Mouse (Mus musculus) olfactory bulb, adult 2 months (tissue): ENCODE data around the gene Crtac1. TPM values are rescaled to one million over a fixed set of nuclear protein-coding genes. Genes with fewer than 3 reads are reported as not detected.

ENCODE experiments used
- H3K27ac ChIP-seq: fragments of 200-500 bp; 2 replicates; pipeline ENCODE4 v1.5.1; 2012; ENCODE audit warnings: low read depth, low read length; ENCODE audit not compliant: insufficient read depth
- H3K4me1 ChIP-seq: fragments of 200-500 bp; 2 replicates; pipeline ENCODE4 v1.6.1; 2012; ENCODE audit warnings: low read length; ENCODE audit not compliant: control insufficient read depth, insufficient read depth
- H3K4me3 ChIP-seq: fragments of 200-500 bp; 2 replicates; pipeline ENCODE4 v1.5.1; 2012; ENCODE audit warnings: mild to moderate bottlenecking, low read depth, low read length, moderate library complexity; ENCODE audit not compliant: insufficient read depth
- CTCF ChIP-seq: fragments of 200-500 bp; IDR thresholded peaks from 2 replicates; pipeline ENCODE4 v1.5.1; 2012; ENCODE audit warnings: low read depth, mild to moderate bottlenecking, low read length, moderate library complexity; ENCODE audit not compliant: insufficient read depth
- POLR2A ChIP-seq: fragments of 200-500 bp; IDR thresholded peaks from 2 replicates; pipeline ENCODE4 v1.6.1; 2012; ENCODE audit warnings: mild to moderate bottlenecking, low read depth, low read length, moderate library complexity; ENCODE audit not compliant: insufficient read depth
- WGBS: fragments of 180-500 bp; shearing (Covaris S2); methylation state at CpG from one replicate; pipeline ENCODE4 v1.1.7; 2018; 5-methylcytosine and 5-hydroxymethylcytosine counted together
- polyA plus RNA-seq: library from polyadenylated mRNA; stranded (reverse); fragments of >200 nt; gene quantifications from 2 replicates; pipeline ENCODE4 v1.2.4, GENCODE M21; 2012; ENCODE audit warnings: low replicate concordance; ENCODE audit not compliant: missing spikeins, insufficient read depth, insufficient read length

Crtac1 gene
- polyA plus RNA-seq, 1 experiment, result not detected

GRCm38 (mm10) chr19:42325894-42326293, 105.7 kb downstream of the Crtac1 start:
- H3K4me3 ChIP-seq, result no peak overlapping the region
- no peak for TF ChIP-seq POLR2A
- 61% methylated on average over 11 of the region's 11 CpGs for WGBS
- no peak overlapping the region for H3K27ac ChIP-seq
- H3K4me1 ChIP-seq, result peaks cover 17% of the 10 kb centered on the region

GRCm38 (mm10) chr19:42322357-42323090, 109.1 kb downstream of the Crtac1 start:
- Histone ChIP-seq H3K4me3 (no peak overlapping the region), H3K4me1 (peaks cover 32% of the 10 kb centered on the region), H3K27ac (no peak overlapping the region)
- no peak for TF ChIP-seq POLR2A
- no peak for TF ChIP-seq CTCF
- 80% methylated on average over 12 of the region's 12 CpGs for WGBS

- Histone ChIP-seq H3K4me1 (peaks cover 37% of the 10 kb centered on the region), H3K27ac (no peak overlapping the region), H3K4me3 (no peak overlapping the region)
- WGBS, result 77% methylated on average over 5 of the region's 5 CpGs
- TF ChIP-seq CTCF, result no peak
These were observed 109.6 kb downstream of the Crtac1 start for GRCm38 (mm10) chr19:42321936-42322335.

GRCm38 (mm10) chr19:42317648-42318425, 113.7 kb downstream of the Crtac1 start:
- 65% methylated on average over 18 of the region's 18 CpGs for WGBS
- TF ChIP-seq POLR2A, result no peak
- TF ChIP-seq CTCF, result no peak
- Histone ChIP-seq H3K4me1 (peaks cover 38% of the 10 kb centered on the region), H3K4me3 (no peak overlapping the region), H3K27ac (no peak overlapping the region)

- TF ChIP-seq CTCF (no peak), POLR2A (no peak)
- 41% methylated on average over 8 of the region's 8 CpGs for WGBS
- H3K4me1 ChIP-seq, result peaks cover 44% of the 10 kb centered on the region
- no peak overlapping the region for H3K4me3 ChIP-seq
- 0 out of 2 replicates have a peak overlapping the region, but pooled peaks have one; percentile 16 for H3K27ac ChIP-seq
These were observed 114.6 kb downstream of the Crtac1 start for GRCm38 (mm10) chr19:42316998-42317397.

- Histone ChIP-seq H3K4me3 (no peak overlapping the region), H3K27ac (no peak overlapping the region), H3K4me1 (peaks cover 48% of the 10 kb centered on the region)
- 56% methylated on average over 2 of the region's 2 CpGs for WGBS
- TF ChIP-seq CTCF (no peak), POLR2A (no peak)
These were observed 115.1 kb downstream of the Crtac1 start for GRCm38 (mm10) chr19:42316525-42316924.

- 0% methylated on average over 1 of the region's 1 CpGs for WGBS
- Histone ChIP-seq H3K4me3 (no peak overlapping the region), H3K4me1 (peaks cover 52% of the 10 kb centered on the region), H3K27ac (no peak overlapping the region)
- TF ChIP-seq POLR2A (no peak), CTCF (peak; percentile 64)
These were observed 115.7 kb downstream of the Crtac1 start for GRCm38 (mm10) chr19:42315914-42316313.

GRCm38 (mm10) chr19:42315070-42315679, 116.4 kb downstream of the Crtac1 start:
- 95% methylated on average over 6 of the region's 6 CpGs for WGBS
- no peak overlapping the region for H3K4me3 ChIP-seq
- no peak overlapping the region for H3K27ac ChIP-seq
- TF ChIP-seq POLR2A (no peak), CTCF (no peak)
- H3K4me1 ChIP-seq, result peaks cover 52% of the 10 kb centered on the region

GRCm38 (mm10) chr19:42312191-42312590, 119.4 kb downstream of the Crtac1 start:
- Histone ChIP-seq H3K27ac (no peak overlapping the region), H3K4me3 (no peak overlapping the region), H3K4me1 (peaks cover 40% of the 10 kb centered on the region)
- TF ChIP-seq CTCF (no peak), POLR2A (no peak)
- 29% methylated on average over 3 of the region's 3 CpGs for WGBS
